Mouse (Mus musculus) gastrocnemius, adult 8-10 months (tissue): ENCODE results near the gene Frmd3. TPM values are rescaled to one million over a fixed set of nuclear protein-coding genes. Genes with fewer than 3 reads are reported as not detected.

Experiments
- total RNA-seq, 4 experiments: library from RNA; stranded (reverse); gene quantifications; 2 replicates each; pipeline ENCODE4 v1.2.4; 2022

Gene Frmd3
- total RNA-seq, 4 experiments from 2014 or later: 0.07 to 0.43 (median 0.20) TPM

Other genes with a start within 250 kb of the Frmd3 start
- not detected for gene Rasef, start 222.4 kb upstream of the Frmd3 start, total RNA-seq
- not detected for gene Gm11758, start 137.2 kb upstream of the Frmd3 start, total RNA-seq
- gene Gm11757, start 122.3 kb upstream of the Frmd3 start, total RNA-seq: not detected
- not detected for gene Gm13871, start 107.5 kb upstream of the Frmd3 start, total RNA-seq
- 1 to 10 TPM in 3 of 4 experiments, under 1 TPM in 1; 0.78 to 1.9 (median 1.2) TPM for gene Gm11756, start 92.7 kb upstream of the Frmd3 start, total RNA-seq
- gene 2310002L09Rik, start 62.6 kb upstream of the Frmd3 start, total RNA-seq: 100 to 1,000 TPM; 119 to 147 (median 137) TPM
- gene Kdm4c, start 229.1 kb downstream of the Frmd3 start, total RNA-seq: 1 to 10 TPM; 6.8 to 8.5 (median 7.9) TPM